Mouse (Mus musculus) heart, postnatal 0 days (tissue): ENCODE data around the gene Gm1043.

Experiments
- CTCF ChIP-seq: IDR thresholded peaks from 2 replicates; pipeline ENCODE4 v1.5.1; 2016; ENCODE audit warnings: antibody characterized with exemption, control low read depth, low read depth
- EP300 ChIP-seq: IDR thresholded peaks from 2 replicates; pipeline ENCODE4 v1.6.1; 2016; ENCODE audit warnings: antibody characterized with exemption, low read depth

DNA sequence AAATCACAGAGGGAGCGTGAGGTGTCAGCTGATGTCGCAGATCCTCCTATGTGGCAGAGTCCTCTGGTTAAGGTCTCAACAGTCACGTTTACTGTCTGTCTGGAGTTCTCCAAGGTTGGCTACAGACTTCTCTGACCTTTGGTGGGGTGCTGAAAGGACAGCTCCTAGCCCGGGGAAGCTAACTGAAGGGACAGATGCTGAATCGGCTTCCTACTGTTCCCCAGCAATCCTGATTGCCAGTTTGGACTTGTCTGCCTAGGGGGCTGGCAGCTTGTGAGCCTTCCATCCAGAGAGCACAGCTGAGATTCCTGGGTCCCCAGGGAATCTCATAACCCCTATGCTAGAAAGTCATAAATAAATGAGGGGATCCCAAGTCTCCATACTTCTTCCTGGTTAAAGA, 155.4 kb downstream of the Gm1043 start:
- no peak for TF ChIP-seq CTCF
- TF ChIP-seq EP300 = no peak
